Mouse (Mus musculus) E14TG2a.4 (cell line): ENCODE measurements around the gene Syt7.

Experiments
- CTCF ChIP-seq: conservative IDR thresholded peaks from 2 replicates; pipeline ENCODE4 v1.5.1; 2014; ENCODE audit warnings: low read length
- NANOG ChIP-seq: IDR thresholded peaks from 2 replicates; pipeline ENCODE4 v1.6.1; 2014; ENCODE audit warnings: borderline replicate concordance, low read length, mixed read lengths

GRCm38 (mm10) chr19:10341817-10342439, 47.0 kb upstream of the Syt7 start:
- TF ChIP-seq CTCF (no peak), NANOG (no peak)
